Mouse (Mus musculus): ENCODE results near the gene C1rb.
"Not testable (repeated sequence)": the region's sequence is repeated elsewhere in the genome, so short reads cannot be mapped to it uniquely, and the experiment has no call there.

DNA sequence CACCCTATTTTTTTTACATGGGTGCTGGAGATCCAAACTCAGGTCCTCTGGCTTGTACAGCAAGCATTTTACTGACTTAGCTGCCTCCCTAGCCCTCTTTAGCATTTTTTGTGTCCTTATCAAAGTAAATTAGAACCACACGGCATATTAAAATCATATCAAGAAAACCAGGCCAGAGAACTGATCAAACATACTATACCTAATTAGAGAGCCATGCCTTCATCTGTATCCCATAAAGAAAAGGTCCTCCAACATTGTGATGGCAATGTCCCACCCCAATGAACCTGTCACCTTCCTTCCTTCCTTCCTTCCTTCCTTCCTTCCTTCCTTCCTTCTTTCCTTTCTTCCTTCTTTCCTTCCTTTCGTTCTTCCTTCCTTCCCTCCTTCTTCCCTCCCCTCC, 14.1 kb upstream of the C1rb start:
- not testable (repeated sequence) for TF ChIP-seq CTCF, EP300 (IDR thresholded peaks at IDR 0.05)

All from lung, postnatal 0 days (tissue).